Mouse (Mus musculus) gastrocnemius, postnatal 14 days (tissue): ENCODE results near the gene Nsmce1. TPM values are rescaled to one million over a fixed set of nuclear protein-coding genes. Genes with fewer than 3 reads are reported as not detected.
A peak's percentile ranks its signal among the peaks of the same experiment; 100 is the strongest.

Experiments
- DNase-seq: peaks from one replicate; pipeline ENCODE4 v3.0.0; 2021; ENCODE audit warnings: mixed read lengths
- intact Hi-C: fragments of 180-260 bp; cut with DNase I; formaldehyde crosslinking; loops from one replicate; pipeline ENCODE4 v1.15.1; 2025; ENCODE audit warnings: low total_unique reads
- total RNA-seq, 2 experiments: library from RNA; stranded (reverse); gene quantifications; 2 replicates each; pipeline ENCODE4 v1.2.3; 2021

Gene Nsmce1
- total RNA-seq, 2 experiments from 2014 or later, result 12.2 to 13.4 TPM

- no peak for DNase-seq
- intact Hi-C loops, result no loop called here
Measured at GRCm38 (mm10) chr7:125495864-125496440, 4.6 kb upstream of the Nsmce1 start.

- intact Hi-C loops, result no loop called here
- no peak for DNase-seq
Measured at GRCm38 (mm10) chr7:125492551-125492950, 1.2 kb upstream of the Nsmce1 start.

DNA sequence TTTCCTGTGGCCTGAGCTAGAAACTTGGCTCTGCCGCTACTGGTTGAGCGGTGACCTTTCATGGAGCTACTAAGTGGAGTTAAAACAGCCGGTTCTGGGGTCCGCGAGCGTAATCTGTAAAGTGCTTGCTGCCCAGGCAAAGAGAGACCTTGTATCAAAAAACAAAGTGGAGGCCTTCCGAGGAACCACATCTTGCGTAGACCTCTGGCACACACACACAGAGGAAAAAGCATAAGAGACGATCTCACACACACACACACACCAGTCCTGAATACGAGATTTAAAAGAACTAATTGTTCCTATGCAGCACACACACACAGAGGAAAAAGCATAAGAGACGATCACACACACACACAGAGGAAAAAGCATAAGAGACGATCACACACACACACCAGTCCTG is 364 bp upstream of the Nsmce1 start:
- intact Hi-C loops, result no loop called here
- DNase-seq, result no peak

GRCm38 (mm10) chr7:125489636-125490035 is 1.8 kb downstream of the Nsmce1 start:
- intact Hi-C loops, result no loop called here
- no peak for DNase-seq

DNA sequence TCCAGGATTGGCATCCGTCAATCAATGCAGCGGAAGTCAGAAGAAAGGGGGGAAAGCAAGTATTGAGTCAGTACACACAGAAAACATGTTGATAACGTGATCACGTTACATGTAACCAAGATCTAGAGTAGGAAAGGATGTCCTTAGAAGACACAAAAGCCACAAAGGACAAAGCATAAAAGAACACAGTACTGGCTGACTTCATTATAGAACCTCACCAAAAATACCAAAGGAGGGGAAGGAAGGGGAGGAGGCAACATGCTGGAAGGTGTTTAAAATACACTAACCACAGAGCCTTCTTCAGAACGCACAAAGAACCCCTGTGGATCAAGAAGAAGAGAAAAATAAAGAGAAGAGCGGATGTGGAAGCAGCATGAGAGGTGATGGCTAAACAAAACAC is 2.7 kb downstream of the Nsmce1 start:
- intact Hi-C loops, result no loop called here
- no peak for DNase-seq

- intact Hi-C loops, result no loop called here
Measured at GRCm38 (mm10) chr7:125487126-125487525, 4.3 kb downstream of the Nsmce1 start.

DNA sequence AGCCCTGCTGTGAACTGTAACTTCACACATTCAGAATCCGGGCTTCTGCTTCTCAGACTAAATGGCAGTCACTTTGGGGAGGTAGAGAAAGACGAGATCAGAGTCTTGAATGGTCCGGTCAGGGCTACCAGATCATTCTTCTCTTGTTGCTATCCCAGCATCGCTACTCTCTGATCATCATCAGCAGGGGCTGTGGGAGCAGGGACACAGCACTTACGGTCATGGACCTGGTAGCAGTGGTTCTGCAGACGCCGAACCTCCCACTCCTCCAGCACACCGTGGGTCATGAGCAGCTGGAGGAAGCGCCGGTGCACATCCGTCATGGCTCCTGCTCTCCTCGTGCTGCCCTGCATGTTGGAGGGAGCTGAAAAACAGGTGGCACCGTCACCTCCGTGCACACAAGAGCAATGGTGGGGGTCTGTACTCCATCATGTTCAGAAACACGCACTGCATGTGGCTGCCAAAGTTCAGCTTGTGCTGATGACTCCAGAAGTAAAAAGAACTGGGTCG is 5.2 kb downstream of the Nsmce1 start:
- no peak for DNase-seq
- intact Hi-C loops, result no loop called here

More at GRCm38 (mm10) chr7:125487126-125487525, 4.3 kb downstream of the Nsmce1 start:
- no peak for DNase-seq

DNA sequence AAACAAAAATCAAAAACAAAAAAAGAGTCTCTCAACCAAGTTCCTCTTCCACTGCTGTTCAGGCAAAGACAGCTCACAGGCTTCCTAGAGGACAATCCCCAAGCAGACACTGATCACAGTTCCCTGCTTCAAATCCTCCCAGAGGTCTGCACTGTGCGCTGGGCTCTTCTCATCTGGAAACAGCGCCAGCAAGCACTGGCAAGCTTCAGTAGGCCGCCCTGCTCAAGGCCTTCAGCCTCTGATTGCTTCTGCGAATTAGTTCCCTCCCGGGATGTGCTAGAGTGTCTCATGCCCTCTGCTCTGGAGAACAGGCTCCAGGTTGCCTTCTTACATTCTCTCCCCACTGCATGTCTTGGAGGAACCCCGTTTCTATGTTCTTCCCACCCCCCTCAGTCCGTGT is 6.6 kb downstream of the Nsmce1 start:
- no peak for DNase-seq
- intact Hi-C loops, result no loop called here

DNA sequence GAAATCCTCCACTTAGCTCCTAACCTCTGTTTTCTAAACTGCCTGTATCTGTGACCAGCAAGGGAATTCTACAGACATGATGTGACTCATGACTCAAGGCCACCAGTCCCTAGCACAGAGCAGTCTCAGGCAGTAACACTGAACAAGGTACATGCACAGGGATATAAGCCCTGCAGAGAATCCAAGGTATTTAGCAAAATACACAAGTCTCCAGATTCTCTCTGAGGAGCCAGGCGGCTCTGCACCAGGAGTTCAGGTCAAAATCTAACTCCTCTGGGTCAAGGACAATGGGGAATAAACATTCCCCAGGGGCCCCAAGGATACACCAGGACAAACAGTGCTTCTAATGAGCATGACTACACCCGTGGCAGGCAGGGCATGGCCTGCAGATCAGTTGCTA is 8.5 kb downstream of the Nsmce1 start:
- DNase-seq, result no peak
- intact Hi-C loops, result no loop called here

DNA sequence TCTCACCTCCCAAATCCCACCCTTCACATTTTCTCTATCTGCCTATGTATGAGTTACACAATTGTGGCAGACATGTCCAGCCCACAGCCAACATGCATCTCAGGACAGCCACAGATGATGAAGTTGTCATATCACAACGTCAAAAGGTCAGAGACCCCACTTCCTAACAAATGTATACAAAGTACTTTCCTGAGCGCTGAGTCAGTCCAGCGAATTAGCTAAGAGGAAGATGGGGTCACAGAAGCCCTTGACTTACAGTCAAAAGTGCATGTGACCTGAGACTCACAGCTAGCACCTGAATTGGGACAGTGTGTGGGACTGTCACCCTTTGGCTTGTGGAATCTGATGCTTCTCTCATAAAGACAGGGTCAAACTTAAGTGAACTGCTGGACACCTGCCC is 9.1 kb downstream of the Nsmce1 start:
- no peak for DNase-seq
- intact Hi-C loops, result no loop called here

DNA sequence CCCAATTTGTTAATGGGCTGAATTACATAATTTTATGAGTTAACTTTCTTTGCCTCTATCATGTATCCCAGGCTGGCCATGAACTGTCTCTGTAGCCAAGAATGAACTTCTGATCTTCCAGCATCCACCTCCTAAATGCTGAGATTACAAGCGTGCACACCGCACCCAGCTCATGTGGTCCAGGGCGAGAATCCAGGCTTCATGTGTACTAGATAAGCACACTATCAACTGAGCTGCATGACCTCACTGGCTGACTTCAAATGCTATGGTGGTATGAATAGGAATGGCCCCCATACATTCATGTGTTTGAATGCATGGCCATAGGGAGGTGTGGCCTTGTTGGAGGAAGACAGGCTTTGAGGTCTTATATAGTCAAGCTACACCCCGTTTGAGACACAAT is 10.9 kb downstream of the Nsmce1 start:
- DNase-seq, result no peak
- intact Hi-C loops, result no loop called here

DNA sequence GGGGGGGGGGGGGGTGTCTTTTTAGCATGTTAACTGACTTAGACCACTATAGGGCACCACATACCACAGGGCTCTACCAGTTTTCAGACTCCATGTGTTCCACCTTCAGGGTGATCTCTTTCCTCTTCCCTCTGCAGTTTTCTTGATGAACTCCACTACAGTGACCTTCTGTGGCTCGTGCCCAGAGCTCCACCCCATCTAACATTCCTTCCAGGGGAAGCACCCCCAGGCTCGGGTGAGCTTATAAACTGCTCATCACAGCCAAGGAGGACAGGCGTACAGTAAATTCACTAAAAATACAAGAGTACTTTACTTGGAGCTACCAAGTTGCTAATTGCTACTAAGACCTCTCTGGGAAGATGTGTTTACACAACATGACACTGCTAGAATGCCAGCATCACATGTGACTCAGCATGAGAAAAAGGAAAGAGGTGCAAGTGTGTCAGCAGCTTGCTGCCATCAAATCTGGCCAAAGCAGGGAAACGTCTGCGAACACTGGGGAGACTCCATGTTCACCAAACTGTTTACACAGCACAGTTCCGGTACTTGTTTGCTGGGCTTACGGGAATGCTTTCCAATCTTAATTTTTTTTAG is 12.9 kb downstream of the Nsmce1 start:
- peak; percentile 42 for DNase-seq
- intact Hi-C loops, result no loop called here

- DNase-seq, result peak; percentile 32
- intact Hi-C loops, result no loop called here
Measured at GRCm38 (mm10) chr7:125475601-125476251, 15.7 kb downstream of the Nsmce1 start.

GRCm38 (mm10) chr7:125474535-125474934 is 16.9 kb downstream of the Nsmce1 start:
- intact Hi-C loops, result no loop called here
- no peak for DNase-seq

DNA sequence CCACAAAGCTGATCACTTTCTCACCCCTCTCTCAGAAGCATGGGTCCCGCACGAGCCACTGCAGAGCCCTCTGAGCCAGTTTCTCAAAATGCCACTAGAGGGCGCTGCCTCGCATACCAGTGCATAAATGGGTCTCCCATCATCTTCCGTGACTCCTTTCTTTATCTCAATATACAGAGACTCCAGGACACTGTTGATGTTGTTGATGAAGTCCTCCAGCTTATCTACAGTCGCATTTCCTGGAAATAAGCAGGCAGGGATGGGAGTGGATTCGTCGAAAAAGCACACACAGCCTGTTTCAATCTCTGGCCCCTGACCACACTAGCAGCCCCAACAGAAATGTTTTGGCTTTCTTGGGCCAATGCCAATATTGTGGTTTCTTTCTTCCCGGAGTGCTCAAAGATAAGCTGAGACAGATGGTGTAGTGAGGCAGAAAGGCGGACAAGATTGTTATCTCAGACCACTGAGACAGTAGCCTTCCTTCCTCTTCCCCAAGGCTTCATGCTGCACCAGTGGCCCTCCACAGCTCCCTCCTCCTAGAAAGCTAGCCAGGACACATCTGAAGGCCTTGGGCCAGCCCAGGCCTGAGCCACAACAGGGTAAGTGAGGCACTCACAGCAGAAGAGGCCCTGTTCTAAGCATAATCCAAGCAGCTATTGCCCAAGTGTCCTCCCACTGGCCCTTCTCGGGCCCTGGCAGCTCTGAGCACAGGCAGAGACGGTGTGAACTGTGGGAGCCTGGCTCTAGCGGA is 19.2 kb downstream of the Nsmce1 start:
- DNase-seq, result peak; percentile 75
- intact Hi-C loops, result no loop called here

GRCm38 (mm10) chr7:125470901-125471300 is 20.5 kb downstream of the Nsmce1 start:
- no peak for DNase-seq

DNA sequence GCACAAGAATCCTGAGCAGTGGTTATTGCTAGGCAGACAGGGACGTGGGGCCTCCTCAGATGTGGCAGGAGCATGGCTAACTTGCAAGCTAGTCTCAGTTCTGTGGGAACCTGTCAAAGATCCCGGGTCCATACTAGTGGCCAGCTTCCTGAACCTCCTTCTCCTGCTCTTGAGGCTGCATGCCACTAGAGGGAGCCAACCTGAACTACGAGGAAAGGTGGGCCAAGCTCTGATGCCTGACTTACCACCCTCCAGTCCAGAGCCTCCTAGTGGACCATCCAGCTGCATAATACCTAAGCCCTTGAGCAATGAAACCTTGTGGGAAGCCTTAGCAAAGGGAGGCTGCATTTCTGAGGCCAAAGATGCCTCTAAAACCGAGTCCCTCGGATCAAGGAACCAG is 21.5 kb downstream of the Nsmce1 start:
- intact Hi-C loops, result loop anchor here (1.0 kb wide), 1 partner anchor 111 kb away; no protein-coding TSS in a partner anchor
- peak; percentile 69 for DNase-seq

More at GRCm38 (mm10) chr7:125470901-125471300, 20.5 kb downstream of the Nsmce1 start:
- intact Hi-C loops, result loop anchor here (1.0 kb wide), 1 partner anchor 110 kb away; no protein-coding TSS in a partner anchor

GRCm38 (mm10) chr7:125462200-125462599 is 29.2 kb downstream of the Nsmce1 start:
- intact Hi-C loops, result no loop called here
- no peak for DNase-seq

- no peak for DNase-seq
- intact Hi-C loops, result no loop called here
Measured at GRCm38 (mm10) chr7:125453671-125454070, 37.7 kb downstream of the Nsmce1 start.

DNA sequence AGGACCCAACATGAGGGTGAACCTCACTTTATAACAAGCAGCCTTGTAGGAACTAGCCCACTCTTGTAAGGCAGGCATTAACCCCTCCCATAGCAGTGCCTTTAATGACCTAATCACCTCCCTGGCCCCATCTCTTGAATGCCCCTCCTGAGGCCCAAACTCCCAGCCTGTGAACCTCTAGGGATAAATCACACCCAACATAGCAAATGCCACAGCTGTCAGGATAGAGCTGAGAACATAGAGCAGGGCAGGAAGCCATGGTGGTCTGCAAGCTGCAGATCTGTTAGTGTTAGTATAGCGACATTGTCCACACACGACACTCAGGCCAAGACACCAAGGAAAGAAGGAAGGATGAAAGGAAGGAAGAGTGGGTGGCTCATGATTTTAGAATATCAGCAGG is 40.3 kb downstream of the Nsmce1 start:
- DNase-seq, result no peak
- intact Hi-C loops, result no loop called here
